Mouse (Mus musculus): ENCODE data around the gene Olfr275. TPM values are rescaled to one million over a fixed set of nuclear protein-coding genes. Genes with fewer than 3 reads are reported as not detected.

Olfr275 gene
- not detected in 2 replicates for polyA plus RNA-seq (2012; rRNA removed; ENCODE audit: low replicate concordance)

GRCm38 (mm10) chr4:52814304-52814703, at the start of gene Olfr275:
TSS of gene Olfr275 (plus strand) at chr4:52814604.

DNA sequence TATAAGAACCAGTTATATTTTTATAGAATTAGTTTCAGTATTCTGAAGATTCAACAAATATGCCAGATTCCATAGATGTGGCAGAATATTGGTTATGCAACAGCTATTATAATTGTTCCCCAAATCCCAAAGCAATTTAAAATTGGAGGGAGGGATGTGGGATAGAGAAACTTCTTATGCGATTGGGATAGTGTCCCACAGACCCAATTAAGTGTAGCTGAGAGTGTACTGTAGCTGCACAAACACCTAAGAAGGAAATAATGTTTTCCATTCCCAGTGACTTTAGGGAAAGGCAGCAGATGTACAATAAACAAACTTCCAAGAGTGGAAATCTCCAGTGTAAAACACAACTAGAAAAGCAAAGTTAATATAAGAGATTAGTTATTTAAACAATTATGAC, 44.7 kb downstream of the Olfr275 start, which contains the start of gene Olfr273:
TSS of gene Olfr273 (minus strand) at position 101 of the 400 bp plus-strand sequence.

Other genes with a start within 250 kb of the Olfr275 start
- not detected in 2 replicates for gene Toporsl, start 218.3 kb upstream of the Olfr275 start, polyA plus RNA-seq (2012; rRNA removed; ENCODE audit: low replicate concordance)
- gene Olfr273, start 44.6 kb downstream of the Olfr275 start, polyA plus RNA-seq (2012; rRNA removed; ENCODE audit: low replicate concordance): not detected in 2 replicates
- gene Olfr272, start 104.6 kb downstream of the Olfr275 start, polyA plus RNA-seq (2012; rRNA removed; ENCODE audit: low replicate concordance): not detected in 2 replicates
- gene Olfr270, start 149.9 kb downstream of the Olfr275 start, polyA plus RNA-seq (2012; rRNA removed; ENCODE audit: low replicate concordance): not detected in 2 replicates
- gene Nipsnap3a, start 174.7 kb downstream of the Olfr275 start, polyA plus RNA-seq (2012; rRNA removed; ENCODE audit: low replicate concordance): not detected in 2 replicates
- 21.6 and 27.9 TPM in 2 replicates for gene Nipsnap3b, start 197.3 kb downstream of the Olfr275 start, polyA plus RNA-seq (2012; rRNA removed; ENCODE audit: low replicate concordance)

Data from mammary gland, adult 2 months (tissue).